Mouse (Mus musculus) ovary, postnatal 14 days (tissue): Measurements from ENCODE around the gene Gnaz.

ENCODE experiments used
- DNase-seq: peaks from one replicate; pipeline ENCODE4 v3.0.0; 2022; ENCODE audit warnings: low spot score

The Gnaz gene

GRCm38 (mm10) chr10:74969266-74969665 is 2.3 kb downstream of the Gnaz start:
- no peak for DNase-seq

- no peak for DNase-seq
Measured at GRCm38 (mm10) chr10:74973026-74973425, 6.0 kb downstream of the Gnaz start.

GRCm38 (mm10) chr10:74975626-74976025 is 8.6 kb downstream of the Gnaz start:
- DNase-seq: no peak

GRCm38 (mm10) chr10:74976429-74976828 is 9.5 kb downstream of the Gnaz start:
- DNase-seq: no peak

GRCm38 (mm10) chr10:74978056-74978455 is 11.1 kb downstream of the Gnaz start:
- DNase-seq: no peak

GRCm38 (mm10) chr10:74981159-74981558 is 14.2 kb downstream of the Gnaz start:
- DNase-seq: no peak

GRCm38 (mm10) chr10:74983176-74983575 is 16.2 kb downstream of the Gnaz start:
- no peak for DNase-seq

GRCm38 (mm10) chr10:74987698-74988470 is 20.9 kb downstream of the Gnaz start:
- DNase-seq: no peak

- DNase-seq: no peak
Measured at GRCm38 (mm10) chr10:74989814-74990213, 22.8 kb downstream of the Gnaz start.

- no peak for DNase-seq
Measured at GRCm38 (mm10) chr10:74990584-74991322, 23.8 kb downstream of the Gnaz start.

- no peak for DNase-seq
Measured at GRCm38 (mm10) chr10:74994863-74995262, 27.9 kb downstream of the Gnaz start.

GRCm38 (mm10) chr10:74995377-74995776 is 28.4 kb downstream of the Gnaz start:
- no peak for DNase-seq

- DNase-seq: no peak
Measured at GRCm38 (mm10) chr10:75001391-75001790, 34.4 kb downstream of the Gnaz start.

GRCm38 (mm10) chr10:75004067-75004466 is 37.1 kb downstream of the Gnaz start:
- DNase-seq: no peak

- no peak for DNase-seq
Measured at GRCm38 (mm10) chr10:75006889-75007662, 40.1 kb downstream of the Gnaz start.

- no peak for DNase-seq
Measured at GRCm38 (mm10) chr10:75010704-75011103, 43.7 kb downstream of the Gnaz start.

GRCm38 (mm10) chr10:75015465-75015864 is 48.5 kb downstream of the Gnaz start:
- no peak for DNase-seq

- DNase-seq: no peak
Measured at GRCm38 (mm10) chr10:75016481-75016880, 49.5 kb downstream of the Gnaz start.

- DNase-seq: no peak
Measured at GRCm38 (mm10) chr10:75020271-75020670, 53.3 kb downstream of the Gnaz start.

GRCm38 (mm10) chr10:75021138-75021537 is 54.2 kb downstream of the Gnaz start:
- DNase-seq: peak; percentile 74

GRCm38 (mm10) chr10:75026491-75026890 is 59.5 kb downstream of the Gnaz start:
- no peak for DNase-seq

- DNase-seq: no peak
Measured at GRCm38 (mm10) chr10:75028743-75029142, 61.8 kb downstream of the Gnaz start.

GRCm38 (mm10) chr10:75029677-75030076 is 62.7 kb downstream of the Gnaz start:
- no peak for DNase-seq
